Mouse (Mus musculus): Measurements from ENCODE around the gene Pkp4. TPM values are rescaled to one million over a fixed set of nuclear protein-coding genes. Genes with fewer than 3 reads are reported as not detected.

The Pkp4 gene
- total RNA-seq, 2 experiments from 2014 or later, result 51.9 to 60.8 TPM

GRCm38 (mm10) chr2:59184107-59185064 is 23.7 kb downstream of the Pkp4 start:
- DNase-seq, result no peak

GRCm38 (mm10) chr2:59186122-59186521 is 25.5 kb downstream of the Pkp4 start:
- peak; percentile 15 to 27 for DNase-seq

- no peak for DNase-seq
Measured at GRCm38 (mm10) chr2:59186966-59187365, 26.3 kb downstream of the Pkp4 start.

DNA sequence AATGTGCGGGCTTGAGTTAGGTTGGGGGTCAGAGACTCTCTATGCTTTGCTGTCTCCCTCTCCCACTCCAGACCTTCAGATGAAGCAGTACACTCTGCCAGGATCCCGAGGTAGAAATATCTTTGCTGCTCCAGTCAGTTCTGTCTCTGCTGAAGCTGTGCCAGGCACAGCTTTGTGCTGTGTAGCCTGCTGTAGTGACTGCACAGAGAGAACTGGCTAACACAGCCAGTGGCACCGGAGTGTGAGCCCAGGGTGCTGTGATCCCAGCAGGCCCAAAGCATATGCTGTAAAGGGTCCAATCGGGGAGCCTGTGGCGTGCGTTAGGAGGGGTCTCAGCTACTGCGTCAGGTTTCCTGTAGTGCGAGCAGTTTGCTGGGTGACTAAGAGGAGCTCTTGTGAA is 27.7 kb downstream of the Pkp4 start:
- no peak for DNase-seq

- no peak for DNase-seq
Measured at GRCm38 (mm10) chr2:59189661-59190185, 29.1 kb downstream of the Pkp4 start.

- DNase-seq, result no peak
Measured at GRCm38 (mm10) chr2:59190186-59190585, 29.5 kb downstream of the Pkp4 start.

GRCm38 (mm10) chr2:59191466-59191865 is 30.8 kb downstream of the Pkp4 start:
- DNase-seq, result no peak

- DNase-seq, result no peak
Measured at GRCm38 (mm10) chr2:59193117-59193516, 32.5 kb downstream of the Pkp4 start.

- no peak for DNase-seq
Measured at GRCm38 (mm10) chr2:59197156-59197555, 36.5 kb downstream of the Pkp4 start.

- no peak for DNase-seq
Measured at GRCm38 (mm10) chr2:59199476-59199976, 38.9 kb downstream of the Pkp4 start.

DNA sequence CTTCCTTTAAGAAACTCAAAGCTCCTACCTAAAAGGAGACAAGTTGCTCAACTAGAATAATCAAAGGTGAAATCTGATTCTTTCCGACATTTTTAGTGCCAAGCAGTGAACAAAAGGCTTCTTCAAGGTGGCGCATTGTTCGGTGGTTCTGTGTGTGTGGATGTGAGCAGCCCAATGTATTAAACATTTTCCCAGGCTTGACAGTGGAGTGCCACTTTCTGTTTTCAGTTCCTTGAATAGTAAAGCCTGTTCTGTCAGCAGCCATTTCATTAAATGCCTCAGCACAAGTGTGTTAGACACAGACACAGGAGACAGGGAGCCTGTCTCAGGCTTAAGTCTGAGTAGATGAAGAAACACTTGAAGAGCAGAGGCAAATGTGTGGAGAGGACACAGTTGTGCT is 39.9 kb downstream of the Pkp4 start:
- no peak for DNase-seq

DNA sequence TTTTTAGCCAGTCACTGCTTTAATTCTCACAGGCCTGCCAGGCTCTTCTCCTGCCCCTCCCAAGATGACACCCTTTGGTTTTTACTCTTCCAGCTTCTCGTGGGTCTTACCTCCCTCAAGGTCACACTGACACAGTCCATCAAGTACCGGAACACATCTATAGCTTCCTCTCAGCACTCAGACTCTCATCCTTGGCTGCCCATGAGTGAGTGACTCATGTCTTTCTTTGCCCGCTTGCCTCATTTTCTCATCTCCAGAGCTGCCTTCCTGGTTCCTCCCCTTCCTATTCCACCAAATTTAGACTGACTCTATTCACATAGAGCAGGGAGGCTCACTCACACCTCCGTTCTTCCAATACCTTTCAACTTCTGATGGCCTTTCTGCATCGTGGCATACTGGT is 42.3 kb downstream of the Pkp4 start:
- no peak for DNase-seq

GRCm38 (mm10) chr2:59203627-59204425 is 43.2 kb downstream of the Pkp4 start:
- no peak for DNase-seq

GRCm38 (mm10) chr2:59205092-59205491 is 44.4 kb downstream of the Pkp4 start:
- DNase-seq, result no peak

- DNase-seq, result no peak
Measured at GRCm38 (mm10) chr2:59206190-59206589, 45.5 kb downstream of the Pkp4 start.

DNA sequence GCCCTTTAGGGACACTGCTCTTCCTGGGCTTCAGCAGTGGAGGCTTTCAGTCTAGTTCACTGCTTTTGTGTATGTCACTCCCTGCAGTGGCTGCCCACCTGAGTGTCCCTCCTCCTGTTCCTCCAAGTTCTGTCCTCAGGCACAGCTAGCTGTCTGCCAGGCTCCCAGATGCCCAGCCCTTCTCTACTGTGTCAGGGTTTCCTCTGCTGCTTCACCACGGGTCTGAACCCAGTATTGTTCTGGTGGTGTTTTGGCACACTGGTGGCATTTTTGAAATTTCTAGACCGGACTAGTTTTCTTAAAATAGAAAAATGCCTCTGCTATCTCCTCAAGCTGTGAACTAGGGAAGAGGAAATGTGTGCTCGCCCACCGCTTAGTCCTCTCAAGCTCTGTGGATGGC is 46.6 kb downstream of the Pkp4 start:
- DNase-seq, result no peak

DNA sequence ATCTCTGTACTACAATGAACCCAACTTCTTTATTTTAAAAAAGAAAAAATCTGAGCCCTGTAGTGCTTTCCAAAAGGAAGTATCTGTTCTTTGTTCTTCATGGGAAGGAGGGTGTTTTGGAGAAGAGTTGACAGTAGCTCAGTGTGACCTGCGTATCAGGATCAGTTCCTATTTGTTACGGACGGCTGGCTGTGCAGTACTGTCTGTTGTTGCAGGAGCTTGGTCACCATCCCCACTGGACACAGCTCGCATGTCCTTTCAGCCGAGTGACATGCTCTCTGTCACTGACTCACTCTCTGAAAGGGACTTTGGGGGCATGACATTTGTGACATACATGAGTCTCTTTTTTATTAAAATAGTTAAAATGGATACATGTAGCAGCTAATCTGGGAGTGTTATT is 47.1 kb downstream of the Pkp4 start:
- no peak for DNase-seq

- DNase-seq, result no peak
Measured at GRCm38 (mm10) chr2:59208276-59208675, 47.6 kb downstream of the Pkp4 start.

GRCm38 (mm10) chr2:59211051-59211450 is 50.4 kb downstream of the Pkp4 start:
- DNase-seq, result no peak

DNA sequence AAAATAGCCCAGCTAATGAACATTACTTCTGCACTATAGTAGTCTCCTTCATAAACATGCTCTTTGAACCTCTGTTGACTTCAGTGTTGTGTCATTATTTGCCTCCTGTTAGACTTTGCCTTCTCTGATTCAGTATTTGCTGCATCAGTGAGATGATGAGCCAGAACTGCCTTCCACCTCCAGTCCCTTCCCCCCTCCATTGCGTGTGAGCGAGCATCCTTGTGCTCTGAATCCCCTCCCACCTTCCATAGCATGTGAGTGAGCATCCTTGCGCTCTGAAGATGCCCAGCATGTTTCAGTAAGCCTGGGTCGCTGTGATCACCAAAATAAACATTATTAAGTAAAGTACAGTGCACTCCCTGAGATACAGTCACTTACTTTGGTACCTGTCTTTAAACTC is 51.8 kb downstream of the Pkp4 start:
- no peak for DNase-seq

DNA sequence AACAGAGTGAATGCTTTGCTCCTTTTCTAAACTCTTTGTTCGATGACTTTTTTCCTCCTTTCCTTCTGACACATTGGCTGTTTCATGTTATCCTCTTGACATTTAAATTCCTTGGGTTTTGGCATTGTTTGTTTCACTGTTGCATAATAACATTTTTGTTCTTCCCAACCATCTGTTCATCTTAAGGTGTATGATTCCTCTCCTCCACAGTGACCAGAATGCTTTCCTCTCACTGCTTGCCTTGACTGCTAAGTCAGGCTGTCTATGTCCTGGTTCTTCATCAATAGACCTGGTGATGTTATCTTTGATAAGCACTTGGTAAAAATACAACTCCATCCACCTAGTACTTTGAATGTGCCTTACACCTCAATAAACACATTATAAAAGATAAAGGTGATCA is 52.2 kb downstream of the Pkp4 start:
- DNase-seq, result no peak

- DNase-seq, result no peak
Measured at GRCm38 (mm10) chr2:59217931-59218330, 57.3 kb downstream of the Pkp4 start.
